In the genomic region with DNA sequence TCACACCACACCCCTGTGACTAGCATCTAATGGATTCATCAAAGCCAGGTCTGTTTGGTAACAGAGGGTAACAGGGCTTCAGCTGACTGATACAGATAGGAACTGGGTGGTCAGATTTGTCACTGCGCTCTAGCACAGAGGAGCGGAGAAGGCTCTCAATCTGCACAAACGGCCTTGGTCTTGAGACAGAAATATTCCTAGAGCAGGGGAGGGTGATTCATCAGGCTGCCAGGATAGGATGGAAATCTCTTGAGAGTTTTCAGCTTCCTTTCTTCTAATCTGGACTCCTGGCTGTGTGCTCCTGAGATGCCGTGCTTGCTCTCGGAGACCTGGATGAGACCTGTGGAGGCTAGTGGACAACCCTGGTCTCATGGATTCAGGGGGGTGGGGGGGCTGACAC, we compare ENCODE assay signal across 21 mouse cellular contexts.
DNase-seq lines count a peak whose midpoint lies in the region; ATAC-seq lines count a peak whose summit lies in the region.
"Had no signal": no experiment of that assay in that cellular context is flagged by ENCODE, and none has a peak within 500 bp of the region (broad histone marks: within the 10 kb centered on the region; RNA-seq: fewer than 3 reads in every experiment).

No protein-coding gene starts in this region.

- ATAC-seq in neural tube, embryonic 15.5 days (ENCODE audit: low FRiP score), result no peak
- ATAC-seq: activated CD4-positive, CD25-positive, alpha-beta regulatory T cell, adult 4 months; CD4-positive, CD25-positive, alpha-beta regulatory T cell, adult 4 months; forebrain, embryonic 13.5 days; forebrain, embryonic 15.5 days; forebrain, postnatal 0 days; Patski had no signal

- no peaks in the 10 kb centered on the region for H3K9me3 ChIP-seq in neural tube, embryonic 15.5 days (replicated peaks)
- H3K9me3 ChIP-seq: embryonic facial prominence, embryonic 10.5 days; embryonic facial prominence, embryonic 12.5 days; forebrain, embryonic 13.5 days; forebrain, embryonic 15.5 days had no signal

- no peak overlapping the region for H3K9ac ChIP-seq in neural tube, embryonic 15.5 days (replicated peaks)
- H3K9ac ChIP-seq: embryonic facial prominence, embryonic 12.5 days; forebrain, embryonic 13.5 days; forebrain, embryonic 15.5 days; forebrain, postnatal 0 days had no signal

- 85% methylated on average over 5 of the region's 5 CpGs for WGBS in neural tube, embryonic 15.5 days

- H3K27ac ChIP-seq in neural tube, embryonic 15.5 days (replicated peaks), result no peak overlapping the region
- H3K27ac ChIP-seq: embryonic facial prominence, embryonic 10.5 days; embryonic facial prominence, embryonic 12.5 days; forebrain, embryonic 13.5 days; forebrain, embryonic 15.5 days had no signal

- peak; percentile 4 to 45 for DNase-seq in adrenal gland, adult (ENCODE audit: inconsistent age in 2 of 2, low spot score in 1 of 2)
- no peak for DNase-seq in adrenal gland, adult 8-10 months
- peak; percentile 5 for DNase-seq in adrenal gland, postnatal 10 days
- no peak for DNase-seq in adrenal gland, postnatal 4 days (ENCODE audit: low spot score in 2 of 2)
- peak; percentile 6 for DNase-seq in adrenal gland, postnatal 14 days
- DNase-seq: B cell, adult 2 months; cerebellum, adult 11-12 months; cerebellum, adult 2 months; cerebellum, adult 9-10 months; cerebellum, postnatal 10 days; cerebellum, postnatal 25 days; forebrain, postnatal 0 days had no signal

- no peaks in the 10 kb centered on the region for H3K4me1 ChIP-seq in neural tube, embryonic 15.5 days
- H3K4me1 ChIP-seq: embryonic facial prominence, embryonic 10.5 days; embryonic facial prominence, embryonic 12.5 days; forebrain, embryonic 13.5 days; forebrain, embryonic 15.5 days had no signal

- no peaks in the 10 kb centered on the region for H3K27me3 ChIP-seq in neural tube, embryonic 15.5 days (replicated peaks)
- H3K27me3 ChIP-seq: embryonic facial prominence, embryonic 12.5 days; forebrain, embryonic 13.5 days; forebrain, embryonic 15.5 days had no signal

- no peak overlapping the region for H3K4me3 ChIP-seq in neural tube, embryonic 15.5 days (replicated peaks)
- H3K4me3 ChIP-seq: embryonic facial prominence, embryonic 10.5 days; embryonic facial prominence, embryonic 12.5 days; forebrain, embryonic 13.5 days; forebrain, embryonic 15.5 days had no signal

- no peaks in the 10 kb centered on the region for H3K36me3 ChIP-seq in neural tube, embryonic 15.5 days
- H3K36me3 ChIP-seq: embryonic facial prominence, embryonic 10.5 days; embryonic facial prominence, embryonic 12.5 days; forebrain, embryonic 15.5 days; G1E had no signal

- no peak overlapping the region for H3K4me2 ChIP-seq in neural tube, embryonic 15.5 days
- H3K4me2 ChIP-seq: embryonic facial prominence, embryonic 12.5 days; forebrain, embryonic 13.5 days; forebrain, embryonic 15.5 days had no signal

Comparison
In these comparisons a context has a peak if more than half of its experiments do, and no peak if none do; other contexts are left out.
1. DNase-seq: peak in adrenal gland, adult (2 of 2), adrenal gland, postnatal 10 days (single experiment) and adrenal gland, postnatal 14 days (single experiment); none in adrenal gland, adult 8-10 months (single experiment) and adrenal gland, postnatal 4 days (0 of 2).